In the genomic region with DNA sequence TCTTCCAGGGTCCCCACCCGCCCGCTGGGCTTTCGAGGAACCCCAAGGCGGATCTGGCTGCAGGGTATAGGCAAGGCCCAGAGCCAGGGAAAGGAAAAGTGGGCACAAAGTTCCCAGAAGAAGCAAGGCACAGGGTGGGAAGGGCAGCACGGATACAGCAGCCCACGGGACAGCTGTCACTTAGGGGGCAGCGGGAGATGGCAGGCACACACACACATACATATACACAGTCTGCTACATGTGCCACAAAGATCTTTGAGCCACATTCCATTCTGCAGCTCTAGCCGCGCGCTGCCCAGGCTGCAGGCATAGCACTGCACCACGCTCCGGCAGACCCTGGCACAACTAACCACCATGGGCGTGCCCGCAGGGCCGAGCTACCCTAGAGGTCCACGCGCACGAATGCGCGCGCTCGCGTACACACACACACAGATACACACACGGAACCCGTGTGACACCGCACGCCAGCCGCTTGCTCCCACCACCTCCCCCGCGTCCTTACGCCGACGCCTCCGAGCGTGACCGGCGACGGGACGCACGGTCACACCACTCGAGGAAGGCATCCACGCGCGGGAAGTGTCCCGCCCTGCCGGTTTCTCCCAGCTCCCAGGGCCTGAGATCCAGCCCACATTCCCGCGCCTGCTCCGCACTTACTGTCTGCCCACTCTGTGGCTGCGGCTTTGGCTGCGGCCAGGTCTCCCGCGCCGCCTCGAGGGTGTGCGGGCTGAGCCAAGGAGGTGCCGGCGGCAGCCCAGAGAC, we compare ENCODE assay signal across 7 mouse cellular contexts. TPM values are rescaled to one million over a fixed set of nuclear protein-coding genes. Genes with fewer than 3 reads are reported as not detected.
A peak's percentile ranks its signal among the peaks of the same experiment; 100 is the strongest.
DNase-seq lines count a peak whose midpoint lies in the region; ATAC-seq and TF ChIP-seq lines count a peak whose summit lies in the region.

No protein-coding gene starts in this region.

- peaks cover 19% of the 10 kb centered on the region for H3K27me3 ChIP-seq in spleen, adult 2 months (ENCODE audit: control insufficient read depth, insufficient read depth, low read length)
- peaks cover 42% of the 10 kb centered on the region for H3K27me3 ChIP-seq in hindbrain, embryonic 16.5 days (replicated peaks; ENCODE audit: control insufficient read depth, insufficient read depth, low read length)
- peaks cover 78% of the 10 kb centered on the region for H3K27me3 ChIP-seq in liver, embryonic 13.5 days

- no peak overlapping the region for H3K27ac ChIP-seq in spleen, adult 2 months (ENCODE audit: insufficient read depth, low read length)
- H3K27ac ChIP-seq in cortical plate, adult 2 months (ENCODE audit: insufficient read depth, low read length) = peak overlapping the region; percentile 33
- H3K27ac ChIP-seq in hindbrain, embryonic 16.5 days (ENCODE audit: low read depth, low read length) = peak overlapping the region; percentile 31; the same call in 1 of the 2 replicates
- no peak overlapping the region for H3K27ac ChIP-seq in liver, embryonic 13.5 days

- H3K9me3 ChIP-seq in hindbrain, embryonic 16.5 days (ENCODE audit: control insufficient read depth, low read length) = no peaks in the 10 kb centered on the region
- no peaks in the 10 kb centered on the region for H3K9me3 ChIP-seq in liver, embryonic 13.5 days (replicated peaks)

- no peak for DNase-seq in spleen, adult 2 months (ENCODE audit: low read depth in 1 of 2, low spot score in 2 of 2)
- DNase-seq in spleen, postnatal 36 days (ENCODE audit: low spot score in 2 of 2) = no peak
- no peak for DNase-seq in liver, embryonic 13.5 days
- DNase-seq in right cerebral cortex, adult 18-20 months = peak; percentile 73
- DNase-seq in gastrocnemius, adult 18-20 months (ENCODE audit: low spot score) = no peak

- WGBS in spleen, adult 2 months = 7% methylated on average over 58 of the region's 58 CpGs
- 2% methylated on average over 58 of the region's 58 CpGs for WGBS in hindbrain, embryonic 16.5 days
- WGBS in liver, embryonic 13.5 days (ENCODE audit: insufficient replicate concordance) = 9% methylated on average over 50 of the region's 58 CpGs

- TF ChIP-seq POLR2A in spleen, adult 2 months (IDR thresholded peaks at IDR 0.05; ENCODE audit: low read depth, low read length) = no peak
- TF ChIP-seq POLR2A in cortical plate, adult 2 months (IDR thresholded peaks at IDR 0.05; ENCODE audit: extremely low read depth, insufficient read depth, low read length) = peak; percentile 49

- peaks cover 6% of the 10 kb centered on the region; the same call in 1 of the 2 replicates for H3K4me1 ChIP-seq in spleen, adult 2 months (ENCODE audit: control insufficient read depth, insufficient read depth, insufficient read length)
- H3K4me1 ChIP-seq in cortical plate, adult 2 months (ENCODE audit: control insufficient read depth, insufficient read depth, low read length) = no peaks in the 10 kb centered on the region
- peaks cover 18% of the 10 kb centered on the region for H3K4me1 ChIP-seq in hindbrain, embryonic 16.5 days (ENCODE audit: control insufficient read depth, insufficient read depth, low read depth, low read length)
- peaks cover 8% of the 10 kb centered on the region for H3K4me1 ChIP-seq in liver, embryonic 13.5 days (replicated peaks)

- ATAC-seq in hindbrain, embryonic 16.5 days = peak; percentile 69
- ATAC-seq in liver, embryonic 13.5 days (ENCODE audit: low read depth) = no peak

- no peak for TF ChIP-seq CTCF in spleen, adult 2 months (IDR thresholded peaks at IDR 0.05; ENCODE audit: extremely low read depth, insufficient read depth, insufficient read length, insufficient replicate concordance)
- TF ChIP-seq CTCF in cortical plate, adult 2 months (IDR thresholded peaks at IDR 0.05; ENCODE audit: extremely low read depth, insufficient read depth, low read length) = no peak

- peak overlapping the region; percentile 84 for H3K4me2 ChIP-seq in hindbrain, embryonic 16.5 days (ENCODE audit: low read length)
- peak overlapping the region; percentile 53 for H3K4me2 ChIP-seq in liver, embryonic 13.5 days

- H3K9ac ChIP-seq in hindbrain, embryonic 16.5 days (ENCODE audit: low read depth, low read length) = peak overlapping the region; percentile 74
- 0 out of 2 replicates have a peak overlapping the region, but pooled peaks have one; percentile 9 for H3K9ac ChIP-seq in liver, embryonic 13.5 days

- peak overlapping the region; percentile 22; the same call in 1 of the 2 replicates for H3K4me3 ChIP-seq in spleen, adult 2 months (ENCODE audit: extremely low read depth, insufficient read depth, insufficient read length)
- H3K4me3 ChIP-seq in cortical plate, adult 2 months (ENCODE audit: insufficient read depth, low read length) = peak overlapping the region; percentile 38
- peak overlapping the region; percentile 51 for H3K4me3 ChIP-seq in hindbrain, embryonic 16.5 days (ENCODE audit: low read length)
- H3K4me3 ChIP-seq in liver, embryonic 13.5 days (replicated peaks) = peak overlapping the region; percentile 33

- no peaks in the 10 kb centered on the region for H3K36me3 ChIP-seq in spleen, adult 2 months (ENCODE audit: control insufficient read depth, insufficient read depth, low read length)
- H3K36me3 ChIP-seq in hindbrain, embryonic 16.5 days (ENCODE audit: control insufficient read depth, insufficient read depth, low read length) = no peaks in the 10 kb centered on the region
- H3K36me3 ChIP-seq in liver, embryonic 13.5 days = no peaks in the 10 kb centered on the region

RNA-seq across cellular contexts. Expression of gene Kcnk4, which starts 0.7 kb away (rescaled TPM):
- polyA plus RNA-seq in spleen, adult 2 months (2012; rRNA removed) = 0.04 and 0.11 TPM in 2 replicates
- polyA plus RNA-seq in cortical plate, adult 2 months (2012; rRNA removed) = 57.1 and 59.0 TPM in 2 replicates
- polyA plus RNA-seq in hindbrain, embryonic 16.5 days (2015; fragmentation: Nextera tagmentation; extraction: Ambion mirVana) = 14.4 and 19.1 TPM in 2 replicates
- 0.06 TPM in 1 of 2 replicates, not detected in the other for polyA plus RNA-seq in liver, embryonic 13.5 days (2015; fragmentation: Nextera tagmentation; extraction: Ambion mirVana)
- not detected for total RNA-seq in gastrocnemius, adult 18-20 months (2021)

RNA-seq across cellular contexts. Expression of gene Bad, which starts 8.0 kb away (rescaled TPM):
- 24.9 and 32.5 TPM in 2 replicates for polyA plus RNA-seq in spleen, adult 2 months (2012; rRNA removed)
- 60.4 and 66.3 TPM in 2 replicates for polyA plus RNA-seq in cortical plate, adult 2 months (2012; rRNA removed)
- polyA plus RNA-seq in hindbrain, embryonic 16.5 days (2015; fragmentation: Nextera tagmentation; extraction: Ambion mirVana) = 96.0 and 109 TPM in 2 replicates
- polyA plus RNA-seq in liver, embryonic 13.5 days (2015; fragmentation: Nextera tagmentation; extraction: Ambion mirVana) = 32.2 and 34.6 TPM in 2 replicates
- 10 to 100 TPM in 1 of 2 experiments, 1 to 10 TPM in 1; 9.7 to 12.2 TPM for total RNA-seq in gastrocnemius, adult 18-20 months (2021)

RNA-seq across cellular contexts. Expression of gene Catsperz, which starts 8.4 kb away (rescaled TPM):
- polyA plus RNA-seq in spleen, adult 2 months (2012; rRNA removed) = 0.11 and 0.28 TPM in 2 replicates
- 31.9 and 33.9 TPM in 2 replicates for polyA plus RNA-seq in cortical plate, adult 2 months (2012; rRNA removed)
- polyA plus RNA-seq in hindbrain, embryonic 16.5 days (2015; fragmentation: Nextera tagmentation; extraction: Ambion mirVana) = 2.9 and 3.3 TPM in 2 replicates
- 0.51 and 0.73 TPM in 2 replicates for polyA plus RNA-seq in liver, embryonic 13.5 days (2015; fragmentation: Nextera tagmentation; extraction: Ambion mirVana)
- not detected for total RNA-seq in gastrocnemius, adult 18-20 months (2021)

RNA-seq across cellular contexts. Expression of gene Gpr137, which starts 8.7 kb away (rescaled TPM):
- polyA plus RNA-seq in spleen, adult 2 months (2012; rRNA removed) = 54.6 and 61.7 TPM in 2 replicates
- polyA plus RNA-seq in cortical plate, adult 2 months (2012; rRNA removed) = 117 and 121 TPM in 2 replicates
- polyA plus RNA-seq in hindbrain, embryonic 16.5 days (2015; fragmentation: Nextera tagmentation; extraction: Ambion mirVana) = 67.1 and 77.6 TPM in 2 replicates
- polyA plus RNA-seq in liver, embryonic 13.5 days (2015; fragmentation: Nextera tagmentation; extraction: Ambion mirVana) = 6.4 and 7.3 TPM in 2 replicates
- 10 to 100 TPM; 10.0 to 10.4 TPM for total RNA-seq in gastrocnemius, adult 18-20 months (2021)

RNA-seq across cellular contexts. Expression of gene Esrra, which starts 12.0 kb away (rescaled TPM):
- 48.4 and 53.7 TPM in 2 replicates for polyA plus RNA-seq in spleen, adult 2 months (2012; rRNA removed)
- 59.2 and 62.9 TPM in 2 replicates for polyA plus RNA-seq in cortical plate, adult 2 months (2012; rRNA removed)
- polyA plus RNA-seq in hindbrain, embryonic 16.5 days (2015; fragmentation: Nextera tagmentation; extraction: Ambion mirVana) = 17.7 and 17.8 TPM in 2 replicates
- 4.4 and 4.8 TPM in 2 replicates for polyA plus RNA-seq in liver, embryonic 13.5 days (2015; fragmentation: Nextera tagmentation; extraction: Ambion mirVana)
- total RNA-seq in gastrocnemius, adult 18-20 months (2021) = 10 to 100 TPM; 76.5 to 93.1 TPM

Comparison
In these comparisons a context has a peak if more than half of its experiments do, and no peak if none do; other contexts are left out.
1. H3K27ac ChIP-seq: peak in cortical plate, adult 2 months (single experiment) and hindbrain, embryonic 16.5 days (single experiment); none in spleen, adult 2 months (single experiment) and liver, embryonic 13.5 days (single experiment).
2. RNA of gene Kcnk4, which starts 0.7 kb away (polyA plus RNA-seq): 57.1 to 59.0 TPM in cortical plate, adult 2 months and 14.4 to 19.1 TPM in hindbrain, embryonic 16.5 days; 0.04 to 0.11 TPM in spleen, adult 2 months and 0.06 TPM in liver, embryonic 13.5 days; every median in the first group is over 10 times any median in the second.
3. Peak in every context shown above with its lines, with median percentiles within 50 percentile points of each other: H3K4me3 ChIP-seq.